Mouse (Mus musculus): ENCODE data around the gene Cfap69. TPM values are rescaled to one million over a fixed set of nuclear protein-coding genes. Genes with fewer than 3 reads are reported as not detected.
"Not testable (repeated sequence)": the region's sequence is repeated elsewhere in the genome, so short reads cannot be mapped to it uniquely, and the experiment has no call there.

The Cfap69 gene
- total RNA-seq (2021) = 1 to 10 TPM; 3.3 to 3.9 TPM

DNA sequence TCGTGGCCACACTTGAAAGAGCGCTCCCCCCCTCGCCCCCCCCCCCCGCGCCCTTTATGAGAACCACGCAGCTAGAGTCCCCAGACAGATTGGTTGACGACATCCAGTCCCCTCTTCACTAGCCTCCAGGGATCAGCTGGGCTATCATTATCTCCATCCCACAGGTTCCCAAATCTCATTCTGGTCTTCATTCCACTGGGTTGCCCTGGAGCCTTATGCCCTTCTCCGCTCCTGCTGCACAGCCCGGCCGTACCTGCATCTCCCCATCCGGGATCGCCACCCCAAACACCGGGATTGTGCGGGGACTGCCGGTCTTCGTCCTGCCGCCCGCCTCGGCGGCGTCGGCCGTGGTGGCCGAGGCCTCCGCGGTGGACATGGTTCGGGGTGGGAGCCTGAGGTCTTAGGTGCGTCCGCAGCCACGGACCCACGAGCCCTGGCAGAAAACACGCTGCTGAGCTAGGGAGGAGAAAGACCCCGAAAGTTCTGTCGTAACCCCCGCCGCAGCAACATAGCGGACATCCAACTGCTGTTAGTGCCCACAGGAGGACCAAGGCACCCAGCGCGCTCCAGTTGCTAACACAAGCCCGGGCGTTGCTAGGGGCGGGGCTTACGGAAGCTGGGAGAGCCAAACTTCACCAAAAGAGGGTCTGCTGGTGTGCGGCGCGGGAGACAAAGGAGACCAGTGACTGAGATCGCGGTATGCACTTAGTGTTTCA lies at the start of gene Cfap69:
Gene Cfap69 (minus strand): TSS at position 585 of the 716 bp plus-strand sequence.
- peak; percentile 84 for DNase-seq

DNA sequence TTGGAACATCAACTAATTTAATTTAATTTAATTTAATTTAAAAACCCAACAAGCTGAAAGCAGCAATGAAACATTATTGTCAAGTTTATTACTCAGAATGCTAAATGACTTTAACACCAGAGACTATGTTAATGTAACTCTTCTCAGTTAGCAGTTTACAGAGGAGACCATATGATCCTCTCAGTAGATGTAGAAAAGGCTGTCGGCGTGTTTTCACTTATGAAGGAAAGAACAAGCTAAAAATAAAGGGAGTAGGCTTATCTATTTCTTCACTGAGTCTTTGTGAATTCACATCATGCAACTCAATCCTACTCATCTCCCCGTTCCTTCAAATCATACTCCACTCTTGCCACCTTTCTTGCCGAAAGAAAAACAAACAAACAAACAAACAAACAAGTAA lies 47.0 kb upstream of the Cfap69 start:
- no peak for DNase-seq

GRCm38 (mm10) chr5:5707341-5708278 lies 43.6 kb upstream of the Cfap69 start:
- DNase-seq = no peak

- no peak for DNase-seq
Observed at GRCm38 (mm10) chr5:5705019-5705418, 41.0 kb upstream of the Cfap69 start.

- DNase-seq = no peak
Observed at GRCm38 (mm10) chr5:5700386-5700785, 36.3 kb upstream of the Cfap69 start.

GRCm38 (mm10) chr5:5698830-5699229 lies 34.8 kb upstream of the Cfap69 start:
- no peak for DNase-seq

- no peak for DNase-seq
Observed at GRCm38 (mm10) chr5:5695401-5695942, 31.4 kb upstream of the Cfap69 start.

DNA sequence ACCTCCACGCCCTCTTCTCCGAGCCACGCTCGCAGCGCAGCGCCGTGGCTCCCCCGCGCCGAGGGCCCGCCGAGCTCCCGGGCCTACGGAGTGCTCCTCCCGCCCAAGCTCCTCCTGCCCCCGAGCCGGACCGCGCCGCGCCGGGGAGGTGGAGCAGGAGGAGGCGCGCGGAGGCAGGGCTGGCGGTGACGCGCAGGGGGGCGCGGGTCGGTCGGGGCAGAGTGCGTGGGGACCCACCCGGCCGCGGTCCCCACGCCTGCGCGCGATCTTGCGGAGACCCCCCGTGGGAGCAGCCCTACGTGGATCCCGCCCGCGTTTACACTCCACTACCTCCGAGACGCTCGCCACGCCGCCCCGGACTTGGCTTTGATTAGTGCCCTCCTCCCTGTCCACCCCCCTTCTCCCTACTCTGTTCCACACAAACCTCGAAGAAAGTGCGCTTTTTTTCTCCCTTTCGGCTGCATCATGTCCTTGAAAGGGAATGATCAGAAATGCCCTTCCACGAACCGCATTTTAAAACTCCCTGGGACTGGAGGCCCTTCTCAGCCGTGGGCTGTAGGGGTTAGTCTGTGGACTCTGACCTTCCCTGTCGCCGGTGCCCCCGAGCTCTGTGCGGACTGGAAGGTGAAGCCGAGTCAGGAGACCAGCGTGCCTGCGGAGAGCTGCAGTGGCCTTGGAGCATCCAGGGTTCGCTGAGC lies 30.1 kb upstream of the Cfap69 start, which contains the start of gene Steap2:
Gene Steap2 (minus strand): TSS at position 623 of the 698 bp plus-strand sequence.
- peak; percentile 56 for DNase-seq

GRCm38 (mm10) chr5:5693541-5693955 lies 29.5 kb upstream of the Cfap69 start:
- no peak for DNase-seq

GRCm38 (mm10) chr5:5692167-5692738 lies 28.2 kb upstream of the Cfap69 start:
- no peak for DNase-seq

GRCm38 (mm10) chr5:5688945-5689540 lies 25.0 kb upstream of the Cfap69 start:
- DNase-seq = no peak

DNA sequence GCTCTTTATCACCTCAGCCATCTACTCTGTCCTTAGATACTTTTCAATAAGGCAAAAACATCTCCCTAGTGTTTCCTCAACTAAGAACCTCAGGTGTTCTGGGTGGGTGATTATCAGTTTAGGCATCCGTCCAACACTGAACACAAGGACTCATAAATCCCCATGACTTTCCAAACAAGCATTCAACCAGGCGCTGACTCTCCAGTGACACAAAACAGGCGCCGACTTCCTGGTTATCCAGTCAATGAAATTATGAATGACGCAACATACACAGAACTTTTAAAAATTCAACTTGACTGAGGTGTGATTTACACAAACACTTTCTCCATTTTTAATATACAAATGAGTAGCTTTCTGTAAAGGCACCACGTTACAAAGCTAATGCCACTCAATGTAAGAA lies 24.2 kb upstream of the Cfap69 start:
- no peak for DNase-seq

DNA sequence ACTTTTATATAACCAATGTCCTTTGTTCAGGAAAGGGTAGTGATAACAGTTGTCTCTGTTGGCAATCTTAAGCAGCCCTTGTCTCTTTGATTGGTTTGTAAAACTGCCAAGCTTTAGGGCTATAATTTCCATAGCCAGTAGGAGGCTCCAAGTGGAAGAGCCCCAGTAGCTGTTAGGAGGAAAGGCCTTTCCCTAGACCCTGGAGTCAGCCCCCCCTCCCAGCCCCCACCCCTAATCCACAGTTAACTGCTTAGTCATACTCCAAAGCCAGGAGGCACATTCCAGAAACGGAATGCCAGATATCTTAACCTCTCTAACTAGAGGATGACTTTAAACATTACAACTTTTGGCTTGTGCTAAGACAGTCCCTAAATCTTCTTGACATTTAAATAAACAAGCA lies 22.9 kb upstream of the Cfap69 start:
- DNase-seq = no peak

GRCm38 (mm10) chr5:5684946-5685345 lies 20.9 kb upstream of the Cfap69 start:
- DNase-seq = not testable (repeated sequence)

GRCm38 (mm10) chr5:5683292-5683691 lies 19.3 kb upstream of the Cfap69 start:
- no peak for DNase-seq

DNA sequence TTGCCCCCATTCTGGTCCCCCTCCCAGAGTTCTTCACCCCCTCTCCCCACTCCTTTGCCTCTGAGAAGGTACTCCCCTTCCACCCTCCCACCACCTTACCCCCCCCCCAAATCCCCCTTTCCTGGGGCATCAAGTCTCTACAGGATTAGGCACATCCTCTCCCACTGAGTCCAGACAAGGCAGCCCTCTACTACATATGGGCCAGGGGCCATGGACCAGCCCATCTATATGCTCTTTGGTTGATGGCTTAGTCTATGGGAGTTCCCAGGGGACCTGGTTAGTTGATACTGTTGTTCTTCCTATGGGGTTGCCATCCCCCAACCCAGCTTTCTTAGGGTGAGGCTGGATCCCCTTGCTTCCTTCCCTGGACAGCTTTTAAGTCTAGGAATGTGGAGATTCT lies 15.4 kb upstream of the Cfap69 start:
- DNase-seq = no peak

DNA sequence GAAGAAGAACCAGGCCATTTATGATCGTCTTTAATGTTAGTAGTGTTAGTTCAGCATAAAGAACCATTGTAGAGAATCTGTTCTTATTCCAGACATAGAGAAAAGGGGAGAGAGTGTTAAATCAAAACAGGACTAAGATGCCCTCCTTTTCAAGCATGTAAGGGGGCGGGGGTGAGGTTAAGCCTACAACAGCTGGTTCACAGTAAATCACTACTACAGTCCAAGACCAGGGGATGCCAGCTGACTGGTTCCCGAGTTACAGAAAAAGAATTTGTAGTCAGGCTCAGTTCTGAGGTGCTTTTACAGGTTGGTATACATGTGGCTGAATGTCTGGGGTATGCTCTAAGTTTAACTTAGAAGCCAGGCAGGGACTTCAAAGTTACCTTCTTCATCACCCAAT lies 12.0 kb upstream of the Cfap69 start:
- DNase-seq = no peak

DNA sequence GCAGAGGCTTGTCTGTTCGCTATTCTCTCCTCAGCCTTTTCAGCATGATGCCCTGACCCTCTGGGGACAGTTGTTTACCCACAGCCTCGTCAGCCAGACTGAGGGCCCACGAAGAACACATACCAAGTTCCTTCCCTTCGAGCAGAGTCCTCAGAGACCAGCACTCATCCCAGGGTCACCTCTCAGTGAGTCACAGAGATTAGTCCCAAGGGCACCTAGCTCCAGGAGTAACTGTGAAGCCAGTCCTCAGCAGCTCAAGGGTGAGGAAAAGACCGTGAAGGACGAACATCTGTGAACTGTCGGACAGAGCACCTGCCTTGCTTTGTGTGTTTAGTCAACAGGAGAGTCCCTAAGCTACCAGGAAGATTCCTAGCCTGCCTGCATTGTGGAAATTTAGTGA lies 4.9 kb upstream of the Cfap69 start:
- DNase-seq = no peak

- DNase-seq = no peak
Observed at GRCm38 (mm10) chr5:5664371-5664926, 410 bp upstream of the Cfap69 start.

DNA sequence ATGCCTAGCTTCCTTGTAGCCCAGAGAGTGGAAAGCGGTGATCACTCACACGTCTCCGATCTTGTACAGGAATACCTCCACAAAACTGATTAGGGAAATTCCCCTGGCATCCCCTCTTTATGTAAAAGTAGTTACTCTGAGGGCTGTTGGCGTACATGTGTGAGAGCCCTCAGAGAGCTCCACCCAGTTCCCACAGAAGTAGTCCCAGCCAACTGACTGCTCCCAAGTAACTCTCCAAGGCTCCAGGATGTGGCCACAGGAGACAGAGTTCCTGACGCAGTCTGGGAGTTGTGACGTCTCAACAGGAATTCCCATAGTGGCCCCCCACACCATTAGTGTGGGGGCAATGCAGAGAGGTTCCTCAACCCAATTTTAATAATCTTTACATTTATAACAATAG lies 982 bp downstream of the Cfap69 start:
- DNase-seq = no peak

DNA sequence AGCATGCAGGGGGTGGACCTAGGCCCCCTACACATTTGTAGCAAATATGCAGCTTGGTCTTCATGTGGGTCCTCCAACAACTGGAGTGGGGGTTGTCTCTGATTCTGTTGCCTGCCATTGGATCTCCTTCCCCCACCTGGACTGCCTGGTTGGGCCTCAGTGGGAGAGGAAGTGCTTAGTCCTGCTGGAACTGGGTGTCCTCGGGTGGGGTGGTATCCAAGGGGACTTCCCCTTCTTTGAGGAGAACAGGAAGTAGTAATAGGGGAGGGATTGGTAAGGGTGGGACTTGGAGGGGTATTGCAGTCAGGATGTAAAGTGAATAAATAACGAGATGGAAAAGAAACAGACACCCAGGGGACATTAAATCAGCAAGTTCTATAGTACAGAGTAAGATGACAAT lies 5.4 kb downstream of the Cfap69 start:
- DNase-seq = no peak

Measured in heart, postnatal 4 days (tissue).